Mouse (Mus musculus) heart, postnatal 0 days (tissue): ENCODE data around the gene Kl. TPM values are rescaled to one million over a fixed set of nuclear protein-coding genes. Genes with fewer than 3 reads are reported as not detected.

ENCODE experiments used
- ATAC-seq: fragments of 200-750 bp; cut with Nextera tagmentation; 2 replicates; pipeline ENCODE4 v1.8.0; 2017; ENCODE audit warnings: low read depth, moderate number of reproducible peaks, moderate library complexity; ENCODE audit not compliant: insufficient read depth
- DNase-seq: peaks from one replicate; pipeline ENCODE4 v3.0.0-alpha.2; 2016; ENCODE audit warnings: low spot score
- H3K27ac ChIP-seq: fragments of 300-500 bp; sonication (generic); 2 replicates; pipeline ENCODE4 v1.5.1; 2014; ENCODE audit warnings: low read depth, mild to moderate bottlenecking
- H3K27me3 ChIP-seq: fragments of 300-500 bp; sonication (generic); 2 replicates; pipeline ENCODE4 v1.6.1; 2014; ENCODE audit warnings: low read length, mixed read lengths; ENCODE audit not compliant: control insufficient read depth, insufficient read depth
- H3K36me3 ChIP-seq: fragments of 300-500 bp; sonication (generic); replicated peaks from 2 replicates; pipeline ENCODE4 v1.6.1; 2014; ENCODE audit warnings: low read length, mixed read lengths; ENCODE audit not compliant: control insufficient read depth, insufficient read depth
- H3K4me1 ChIP-seq: fragments of 300-500 bp; sonication (generic); 2 replicates; pipeline ENCODE4 v1.6.1; 2014; ENCODE audit warnings: antibody characterized with exemption; ENCODE audit not compliant: control insufficient read depth, insufficient read depth
- H3K4me2 ChIP-seq: fragments of 300-500 bp; sonication (generic); 2 replicates; pipeline ENCODE4 v1.6.1; 2014; ENCODE audit warnings: low read depth, mild to moderate bottlenecking, low read length, moderate library complexity
- H3K4me3 ChIP-seq: fragments of 300-500 bp; sonication (generic); 2 replicates; pipeline ENCODE4 v1.5.1; 2014; ENCODE audit warnings: low read depth, low read length
- H3K9ac ChIP-seq: fragments of 300-500 bp; sonication (generic); replicated peaks from 2 replicates; pipeline ENCODE4 v1.6.1; 2014; ENCODE audit warnings: low read depth, low read length, mixed read lengths
- H3K9me3 ChIP-seq: fragments of 300-500 bp; sonication (generic); replicated peaks from 2 replicates; pipeline ENCODE4 v1.6.1; 2016; ENCODE audit warnings: low read length; ENCODE audit not compliant: control insufficient read depth
- CTCF ChIP-seq: IDR thresholded peaks from 2 replicates; pipeline ENCODE4 v1.5.1; 2016; ENCODE audit warnings: antibody characterized with exemption, control low read depth, low read depth
- EP300 ChIP-seq: IDR thresholded peaks from 2 replicates; pipeline ENCODE4 v1.6.1; 2016; ENCODE audit warnings: antibody characterized with exemption, low read depth
- WGBS: fragments of 180-500 bp; shearing (Covaris S2); extraction: QIAGEN DNeasy Blood & Tissue Kit; methylation state at CpG from one replicate; pipeline ENCODE4 v1.1.7; 2014; 5-methylcytosine and 5-hydroxymethylcytosine counted together
- polyA plus RNA-seq: library from polyadenylated mRNA; unstranded; fragments of >200 nt; fragmentation: Nextera tagmentation; extraction: Ambion mirVana; gene quantifications from 2 replicates; pipeline ENCODE4 v1.2.1, GENCODE M21; 2015
- total RNA-seq: library from RNA; depleted of rRNA; stranded (reverse); fragments of >200 nt; gene quantifications from 2 replicates; pipeline ENCODE4 v1.2.3, GENCODE M21; 2014; ENCODE audit warnings: low replicate concordance

The Kl gene
- total and polyA plus RNA-seq, 2 experiments from 2014 or later = 0.04 to 0.10 TPM

DNA sequence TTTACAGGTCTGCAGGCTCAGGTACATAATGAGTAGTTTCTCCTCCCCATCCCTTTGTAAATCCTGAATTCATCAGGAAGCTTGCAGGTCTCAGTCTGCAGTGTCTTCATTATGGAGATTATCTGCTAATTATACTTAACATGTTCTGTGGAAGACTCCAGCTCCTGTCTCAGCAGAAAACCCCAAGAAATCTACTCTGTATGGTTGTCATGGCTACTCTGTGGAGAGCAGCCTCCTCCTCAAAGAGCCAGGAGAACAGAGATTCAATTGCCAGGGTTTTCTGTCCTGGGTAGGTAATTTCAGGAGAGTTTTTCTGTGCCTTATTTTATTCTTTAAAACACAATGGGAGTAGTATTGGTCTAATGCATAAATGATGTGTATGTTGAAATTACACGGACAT lies 70.5 kb downstream of the Kl start:
- Histone ChIP-seq H3K9me3 (no peaks in the 10 kb centered on the region), H3K27me3 (no peaks in the 10 kb centered on the region), H3K9ac (no peak overlapping the region), H3K4me1 (no peaks in the 10 kb centered on the region), H3K4me2 (no peak overlapping the region), H3K27ac (no peak overlapping the region), H3K4me3 (no peak overlapping the region), H3K36me3 (no peaks in the 10 kb centered on the region)
- 16% methylated on average over 1 of the region's 1 CpGs for WGBS
- DNase-seq = no peak
- TF ChIP-seq CTCF (no peak), EP300 (no peak)
- ATAC-seq = no peak

DNA sequence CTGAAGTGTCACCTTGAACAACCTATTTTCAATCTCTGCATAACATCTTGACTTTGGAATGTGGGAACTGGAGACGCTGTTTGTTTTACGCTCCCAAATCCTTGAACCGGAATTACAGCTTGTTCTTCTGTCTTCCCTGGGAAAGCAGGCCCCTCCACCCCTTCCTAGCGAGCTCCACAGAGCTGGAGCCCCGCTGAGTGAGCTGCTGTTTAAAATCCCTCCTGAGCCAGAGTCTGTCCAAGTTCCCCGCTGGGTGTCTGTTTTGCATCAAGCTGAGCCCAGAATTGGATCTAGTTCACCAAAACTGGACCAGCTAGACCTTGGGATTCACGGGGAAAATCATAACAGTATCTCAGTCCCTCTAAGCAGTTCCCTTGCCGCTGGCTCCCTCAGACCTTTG lies 71.1 kb downstream of the Kl start:
- DNase-seq (peak; percentile 26), ATAC-seq (no peak)
- Histone ChIP-seq H3K27ac (no peak overlapping the region; the same call in 1 of the 2 replicates), H3K36me3 (no peaks in the 10 kb centered on the region), H3K4me1 (no peaks in the 10 kb centered on the region), H3K27me3 (no peaks in the 10 kb centered on the region), H3K9me3 (no peaks in the 10 kb centered on the region), H3K4me3 (no peak overlapping the region), H3K9ac (no peak overlapping the region), H3K4me2 (no peak overlapping the region)
- WGBS = 17% methylated on average over 8 of the region's 8 CpGs
- TF ChIP-seq CTCF (no peak), EP300 (no peak)

- Histone ChIP-seq H3K4me1 (no peaks in the 10 kb centered on the region), H3K4me3 (no peak overlapping the region), H3K36me3 (no peaks in the 10 kb centered on the region), H3K27ac (no peak overlapping the region), H3K4me2 (no peak overlapping the region), H3K9me3 (no peaks in the 10 kb centered on the region), H3K27me3 (no peaks in the 10 kb centered on the region), H3K9ac (no peak overlapping the region)
- 80% methylated on average over 2 of the region's 2 CpGs for WGBS
- TF ChIP-seq CTCF = no peak
- no peak for TF ChIP-seq EP300
- DNase-seq (no peak), ATAC-seq (no peak)
Measured at GRCm38 (mm10) chr5:151024483-151024882, 72.1 kb downstream of the Kl start.

DNA sequence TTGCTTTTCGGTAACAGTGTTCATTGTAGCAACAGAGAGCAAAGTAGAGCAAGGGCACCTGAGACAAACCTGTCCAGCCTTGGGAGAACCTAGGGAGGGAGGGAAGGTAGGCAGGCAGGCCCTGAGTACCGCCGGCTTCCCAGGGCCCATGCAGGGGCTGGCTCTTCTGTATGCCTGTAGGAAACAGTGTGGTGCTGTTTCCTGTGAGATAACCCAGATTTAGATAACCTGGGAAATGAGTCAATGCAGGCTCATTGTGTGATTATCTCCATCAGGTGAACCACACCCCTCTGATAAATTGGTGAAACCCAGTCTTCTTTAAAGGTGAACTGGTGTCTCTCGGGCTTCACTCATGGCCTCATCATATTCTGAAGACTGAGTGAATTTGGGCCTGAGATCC lies 73.7 kb downstream of the Kl start:
- TF ChIP-seq CTCF = no peak
- 0 out of 2 replicates have a peak, but pooled peaks have one; percentile 40 for TF ChIP-seq EP300
- 76% methylated on average over 4 of the region's 4 CpGs for WGBS
- H3K9me3 ChIP-seq = no peaks in the 10 kb centered on the region
- no peaks in the 10 kb centered on the region for H3K27me3 ChIP-seq
- no peak for DNase-seq
- H3K4me2 ChIP-seq = no peak overlapping the region
- H3K4me1 ChIP-seq = no peaks in the 10 kb centered on the region
- no peak for ATAC-seq
- no peak overlapping the region for H3K4me3 ChIP-seq
- H3K9ac ChIP-seq = no peak overlapping the region
- H3K36me3 ChIP-seq = no peaks in the 10 kb centered on the region
- H3K27ac ChIP-seq = no peak overlapping the region

GRCm38 (mm10) chr5:151027171-151027570 lies 74.8 kb downstream of the Kl start:
- Histone ChIP-seq H3K27ac (no peak overlapping the region), H3K4me2 (no peak overlapping the region), H3K27me3 (no peaks in the 10 kb centered on the region), H3K4me1 (no peaks in the 10 kb centered on the region), H3K36me3 (no peaks in the 10 kb centered on the region), H3K9me3 (no peaks in the 10 kb centered on the region), H3K4me3 (no peak overlapping the region), H3K9ac (no peak overlapping the region)
- DNase-seq (no peak), ATAC-seq (no peak)
- WGBS = 68% methylated on average over 7 of the region's 7 CpGs
- TF ChIP-seq EP300 = no peak
- no peak for TF ChIP-seq CTCF

- no peaks in the 10 kb centered on the region for H3K36me3 ChIP-seq
- 68% methylated on average over 6 of the region's 6 CpGs for WGBS
- H3K9ac ChIP-seq = no peak overlapping the region
- no peaks in the 10 kb centered on the region for H3K27me3 ChIP-seq
- no peaks in the 10 kb centered on the region for H3K4me1 ChIP-seq
- TF ChIP-seq CTCF (no peak), EP300 (no peak)
- H3K9me3 ChIP-seq = 0 out of 2 replicates have a peak, but pooled peaks cover 3% of the 10 kb centered on the region
- no peak overlapping the region for H3K4me3 ChIP-seq
- H3K27ac ChIP-seq = no peak overlapping the region
- no peak overlapping the region for H3K4me2 ChIP-seq
- ATAC-seq (no peak), DNase-seq (no peak)
Measured at GRCm38 (mm10) chr5:151028906-151029305, 76.5 kb downstream of the Kl start.
